Mouse (Mus musculus) c-Kit-positive CD71-positive TER-119-negative erythroid progenitor cells, embryonic 14.5 days (primary cell): Measurements from ENCODE around the gene 4930433I11Rik.
"Not testable (repeated sequence)": the region's sequence is repeated elsewhere in the genome, so short reads cannot be mapped to it uniquely, and the experiment has no call there.

Source experiments
- DNase-seq: peaks from one replicate; pipeline ENCODE4 v3.0.0-alpha.2; 2013; ENCODE audit warnings: low read depth

Gene 4930433I11Rik

DNA sequence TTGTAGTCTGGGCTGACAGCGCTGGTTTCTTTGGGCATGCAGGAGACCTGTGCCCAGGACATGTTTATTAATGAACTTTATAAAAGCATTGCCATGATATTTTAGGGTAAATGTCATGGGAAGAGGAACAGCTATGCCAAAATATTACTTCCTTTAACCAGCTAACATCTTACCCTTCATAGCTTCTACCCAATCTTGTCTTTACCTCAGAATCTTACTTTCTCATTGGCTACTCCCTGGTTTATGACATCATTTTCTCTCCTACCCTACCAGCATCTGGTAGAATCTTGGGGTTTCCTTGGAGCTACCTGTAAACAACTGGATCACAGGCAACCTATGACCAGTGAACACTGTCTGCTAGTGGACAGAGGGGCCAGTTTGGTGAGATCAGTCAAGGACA is at the start of gene 4930433I11Rik:
Gene 4930433I11Rik (plus strand): TSS at position 301 of the 400 bp plus-strand sequence.
- no peak for DNase-seq

DNA sequence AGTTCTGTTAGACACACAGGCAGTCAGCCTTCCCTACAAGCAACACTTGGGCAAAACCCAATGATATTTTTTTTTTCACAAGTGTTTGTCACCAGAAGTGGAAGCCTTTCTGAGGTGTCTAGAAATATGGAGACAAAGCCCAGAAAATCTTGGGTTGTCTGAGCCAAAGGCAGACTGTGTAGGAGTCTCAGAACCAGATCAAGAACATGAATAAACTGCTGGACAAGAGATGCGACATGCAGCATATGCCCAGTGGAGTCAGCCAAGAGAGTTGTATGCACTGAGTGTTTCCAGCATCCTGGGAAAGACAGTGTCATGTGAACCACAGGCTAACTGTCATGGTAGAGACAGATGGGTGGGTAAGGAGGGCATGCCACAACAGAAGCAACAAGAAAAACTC is 48.0 kb upstream of the 4930433I11Rik start:
- DNase-seq: no peak

DNA sequence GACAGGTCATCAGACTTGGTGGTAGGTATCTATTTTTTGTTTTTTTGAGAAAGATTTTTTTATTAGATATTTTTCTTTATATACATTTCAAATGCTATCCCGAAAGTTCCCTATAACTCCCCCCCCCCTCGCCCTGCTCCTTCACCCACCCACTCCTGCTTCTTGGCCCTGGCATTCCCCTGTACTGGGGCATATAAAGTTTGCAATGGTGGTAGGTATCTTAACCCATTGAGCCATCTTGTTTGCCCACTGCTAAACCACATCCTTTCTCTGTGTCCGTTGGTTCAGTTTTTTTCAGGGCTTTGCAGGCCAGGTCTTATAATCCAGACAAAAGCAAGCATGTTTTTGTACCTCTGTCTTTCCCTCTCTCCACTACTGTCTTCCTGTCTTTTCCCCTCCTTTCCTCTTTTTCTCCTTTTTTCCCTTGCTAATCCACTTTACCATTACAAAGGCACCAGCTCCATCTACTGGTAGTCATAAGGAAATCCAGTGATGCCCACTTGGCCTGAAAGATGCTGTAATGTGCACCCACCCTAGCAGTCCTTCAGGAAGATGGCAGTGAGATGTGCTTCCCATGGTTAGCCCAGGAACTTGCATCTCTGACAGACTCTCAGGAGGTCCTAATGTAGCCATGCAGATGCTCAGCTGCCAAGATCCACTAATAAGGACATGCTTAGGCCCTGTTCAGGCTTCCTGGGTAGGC is 45.0 kb upstream of the 4930433I11Rik start:
- DNase-seq: no peak

DNA sequence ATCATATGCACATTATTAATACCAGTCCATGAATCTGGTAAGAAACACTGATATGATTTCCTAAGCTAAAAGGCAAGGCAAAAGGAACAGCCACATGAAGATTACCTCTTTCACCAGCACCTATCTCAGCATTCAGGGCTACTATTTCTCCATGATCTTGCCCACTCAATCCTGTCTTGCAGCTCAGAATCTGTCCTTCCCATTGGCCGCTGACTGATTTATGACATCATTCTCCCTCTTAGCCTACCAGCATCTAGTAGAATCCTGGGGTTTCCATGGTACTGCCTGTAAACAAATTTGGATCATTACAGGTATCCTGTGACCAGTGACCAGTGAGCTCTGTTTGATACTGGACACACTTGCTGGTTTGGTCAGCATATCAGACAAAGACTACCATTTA is 45.1 kb downstream of the 4930433I11Rik start, which contains the start of gene Gm4884:
Gene Gm4884 (plus strand): TSS at position 301 of the 400 bp plus-strand sequence.
- DNase-seq: not testable (repeated sequence)

DNA sequence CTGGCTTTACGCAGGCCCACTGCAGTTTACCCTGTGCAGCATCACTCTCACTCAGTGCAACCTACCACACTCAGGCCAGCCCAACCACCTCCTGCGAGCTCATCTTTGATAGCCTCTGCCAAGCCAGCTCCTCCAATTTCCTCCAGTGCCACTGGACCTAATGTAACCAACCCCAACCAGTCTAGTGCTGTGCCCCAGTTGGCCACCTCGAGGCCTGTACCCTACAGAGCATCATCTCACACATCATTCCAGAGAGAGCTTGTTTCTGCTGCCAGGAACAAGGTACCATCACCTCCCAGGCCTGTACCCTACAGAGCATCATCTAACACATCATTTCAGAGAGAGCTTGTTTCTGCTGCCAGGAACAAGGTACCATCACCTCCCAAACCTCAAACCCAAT is 56.7 kb downstream of the 4930433I11Rik start:
- not testable (repeated sequence) for DNase-seq
